Mouse (Mus musculus): ENCODE results near the gene Ssbp4. TPM values are rescaled to one million over a fixed set of nuclear protein-coding genes. Genes with fewer than 3 reads are reported as not detected.

Gene Ssbp4
- polyA plus RNA-seq, 1 experiment = 106 TPM

GRCm38 (mm10) chr8:70560564-70560963 lies 48.1 kb downstream of the Ssbp4 start:
- Histone ChIP-seq H3K27ac (ENCODE audit: insufficient read depth, low read depth, low read length) (peak overlapping the region; percentile 80), H3K4me3 (ENCODE audit: insufficient read depth, low read length) (peak overlapping the region; percentile 14), H3K4me1 (ENCODE audit: control insufficient read depth, insufficient read depth, low read length) (peaks cover 63% of the 10 kb centered on the region)
- no peak for TF ChIP-seq CTCF (IDR thresholded peaks at IDR 0.05; ENCODE audit: low read depth, low read length)
- no peak for TF ChIP-seq POLR2A (IDR thresholded peaks at IDR 0.05; ENCODE audit: borderline replicate concordance, low read depth, low read length)

- Histone ChIP-seq H3K4me3 (ENCODE audit: insufficient read depth, low read length) (peak overlapping the region; percentile 14; the same call in 1 of the 2 replicates), H3K27ac (ENCODE audit: insufficient read depth, low read depth, low read length) (peak overlapping the region; percentile 80), H3K4me1 (ENCODE audit: control insufficient read depth, insufficient read depth, low read length) (peaks cover 62% of the 10 kb centered on the region)
- TF ChIP-seq POLR2A (IDR thresholded peaks at IDR 0.05; ENCODE audit: borderline replicate concordance, low read depth, low read length) = no peak
- TF ChIP-seq CTCF (IDR thresholded peaks at IDR 0.05; ENCODE audit: low read depth, low read length) = 0 out of 2 replicates have a peak, but pooled peaks have one; percentile 25
Measured at GRCm38 (mm10) chr8:70560096-70560495, 48.6 kb downstream of the Ssbp4 start.

GRCm38 (mm10) chr8:70558983-70559382 lies 49.7 kb downstream of the Ssbp4 start:
- peaks cover 61% of the 10 kb centered on the region for H3K4me1 ChIP-seq (ENCODE audit: control insufficient read depth, insufficient read depth, low read length)
- no peak overlapping the region for H3K27ac ChIP-seq (ENCODE audit: insufficient read depth, low read depth, low read length)
- TF ChIP-seq POLR2A (IDR thresholded peaks at IDR 0.05; ENCODE audit: borderline replicate concordance, low read depth, low read length) = no peak
- TF ChIP-seq CTCF (IDR thresholded peaks at IDR 0.05; ENCODE audit: low read depth, low read length) = no peak; the same call in 1 of the 2 replicates
- H3K4me3 ChIP-seq (ENCODE audit: insufficient read depth, low read length) = no peak overlapping the region

- H3K4me1 ChIP-seq (ENCODE audit: control insufficient read depth, insufficient read depth, low read length) = peaks cover 63% of the 10 kb centered on the region
- TF ChIP-seq POLR2A (IDR thresholded peaks at IDR 0.05; ENCODE audit: borderline replicate concordance, low read depth, low read length) = no peak
- no peak for TF ChIP-seq CTCF (IDR thresholded peaks at IDR 0.05; ENCODE audit: low read depth, low read length)
- H3K27ac ChIP-seq (ENCODE audit: insufficient read depth, low read depth, low read length) = no peak overlapping the region
- no peak overlapping the region for H3K4me3 ChIP-seq (ENCODE audit: insufficient read depth, low read length)
Measured at GRCm38 (mm10) chr8:70558334-70558733, 50.3 kb downstream of the Ssbp4 start.

- H3K27ac ChIP-seq (ENCODE audit: insufficient read depth, low read depth, low read length) = no peak overlapping the region
- peaks cover 61% of the 10 kb centered on the region for H3K4me1 ChIP-seq (ENCODE audit: control insufficient read depth, insufficient read depth, low read length)
- no peak for TF ChIP-seq POLR2A (IDR thresholded peaks at IDR 0.05; ENCODE audit: borderline replicate concordance, low read depth, low read length)
- no peak for TF ChIP-seq CTCF (IDR thresholded peaks at IDR 0.05; ENCODE audit: low read depth, low read length)
- no peak overlapping the region for H3K4me3 ChIP-seq (ENCODE audit: insufficient read depth, low read length)
Measured at GRCm38 (mm10) chr8:70555079-70555747, 53.5 kb downstream of the Ssbp4 start.

- Histone ChIP-seq H3K4me1 (ENCODE audit: control insufficient read depth, insufficient read depth, low read length) (peaks cover 65% of the 10 kb centered on the region), H3K4me3 (ENCODE audit: insufficient read depth, low read length) (no peak overlapping the region), H3K27ac (ENCODE audit: insufficient read depth, low read depth, low read length) (peak overlapping the region; percentile 22)
- no peak for TF ChIP-seq POLR2A (IDR thresholded peaks at IDR 0.05; ENCODE audit: borderline replicate concordance, low read depth, low read length)
- TF ChIP-seq CTCF (IDR thresholded peaks at IDR 0.05; ENCODE audit: low read depth, low read length) = no peak
Measured at GRCm38 (mm10) chr8:70553740-70554139, 54.9 kb downstream of the Ssbp4 start.

GRCm38 (mm10) chr8:70552836-70553235 lies 55.8 kb downstream of the Ssbp4 start:
- Histone ChIP-seq H3K4me1 (ENCODE audit: control insufficient read depth, insufficient read depth, low read length) (peaks cover 69% of the 10 kb centered on the region), H3K27ac (ENCODE audit: insufficient read depth, low read depth, low read length) (no peak overlapping the region), H3K4me3 (ENCODE audit: insufficient read depth, low read length) (no peak overlapping the region)
- TF ChIP-seq CTCF (IDR thresholded peaks at IDR 0.05; ENCODE audit: low read depth, low read length) (no peak), POLR2A (IDR thresholded peaks at IDR 0.05; ENCODE audit: borderline replicate concordance, low read depth, low read length) (no peak)

GRCm38 (mm10) chr8:70551558-70552161 lies 57.0 kb downstream of the Ssbp4 start:
- peak overlapping the region; percentile 48 for H3K27ac ChIP-seq (ENCODE audit: insufficient read depth, low read depth, low read length)
- no peak for TF ChIP-seq CTCF (IDR thresholded peaks at IDR 0.05; ENCODE audit: low read depth, low read length)
- TF ChIP-seq POLR2A (IDR thresholded peaks at IDR 0.05; ENCODE audit: borderline replicate concordance, low read depth, low read length) = no peak
- no peak overlapping the region for H3K4me3 ChIP-seq (ENCODE audit: insufficient read depth, low read length)
- H3K4me1 ChIP-seq (ENCODE audit: control insufficient read depth, insufficient read depth, low read length) = peaks cover 78% of the 10 kb centered on the region

GRCm38 (mm10) chr8:70549412-70550184 lies 59.1 kb downstream of the Ssbp4 start:
- H3K27ac ChIP-seq (ENCODE audit: insufficient read depth, low read depth, low read length) = peak overlapping the region; percentile 70
- TF ChIP-seq POLR2A (IDR thresholded peaks at IDR 0.05; ENCODE audit: borderline replicate concordance, low read depth, low read length) (no peak), CTCF (IDR thresholded peaks at IDR 0.05; ENCODE audit: low read depth, low read length) (no peak; the same call in 1 of the 2 replicates)
- H3K4me1 ChIP-seq (ENCODE audit: control insufficient read depth, insufficient read depth, low read length) = peaks cover 91% of the 10 kb centered on the region
- no peak overlapping the region for H3K4me3 ChIP-seq (ENCODE audit: insufficient read depth, low read length)
